Mouse (Mus musculus) G1E (cell line): ENCODE measurements around the gene Tex48. TPM values are rescaled to one million over a fixed set of nuclear protein-coding genes. Genes with fewer than 3 reads are reported as not detected.

Experiments used
- ATAC-seq: 2 replicates; pipeline ENCODE4 v1.8.0; 2016; ENCODE audit warnings: mild to moderate bottlenecking; ENCODE audit not compliant: insufficient number of reproducible peaks, poor library complexity, low FRiP score, severe bottlenecking; ENCODE audit errors: extremely low read depth
- DNase-seq: peaks from one replicate; pipeline ENCODE4 v3.0.0; 2012; ENCODE audit warnings: low spot score
- H3K27me3 ChIP-seq: 2 replicates; pipeline ENCODE4 v1.6.1; 2012; ENCODE audit warnings: mild to moderate bottlenecking, low read length, inconsistent platforms; ENCODE audit not compliant: insufficient read depth
- H3K36me3 ChIP-seq: replicated peaks from 2 replicates; pipeline ENCODE3; 2012; ENCODE audit warnings: mild to moderate bottlenecking, inconsistent platforms
- H3K4me1 ChIP-seq: 2 replicates; pipeline ENCODE4 v1.6.1; 2012; ENCODE audit warnings: low read depth, low read length, inconsistent platforms, mixed read lengths; ENCODE audit not compliant: insufficient read depth
- H3K4me3 ChIP-seq: 2 replicates; pipeline ENCODE4 v1.5.1; 2012; ENCODE audit warnings: low read depth, mild to moderate bottlenecking, inconsistent platforms, low read length, moderate library complexity, mixed read lengths
- H3K9me3 ChIP-seq: replicated peaks from 2 replicates; pipeline ENCODE4 v1.6.1; 2012; ENCODE audit warnings: inconsistent platforms
- CTCF ChIP-seq: IDR thresholded peaks from 2 replicates; pipeline ENCODE4 v1.5.1; 2012; ENCODE audit warnings: low read depth, low read length, inconsistent platforms, mixed read lengths
- GATA1 ChIP-seq: IDR thresholded peaks from 2 replicates; pipeline ENCODE4 v1.6.1; 2012; ENCODE audit warnings: borderline replicate concordance, low read length, inconsistent platforms, mixed read lengths
- GATA2 ChIP-seq: IDR thresholded peaks from 2 replicates; pipeline ENCODE4 v1.6.1; 2012; ENCODE audit warnings: low read depth, low read length, inconsistent platforms, borderline replicate concordance
- POLR2AphosphoS5 ChIP-seq: IDR thresholded peaks from 2 replicates; pipeline ENCODE4 v1.6.1; 2012; ENCODE audit warnings: low read depth, low read length, inconsistent platforms; ENCODE audit not compliant: insufficient replicate concordance
- TAL1 ChIP-seq: conservative IDR thresholded peaks from 2 replicates; pipeline ENCODE4 v1.6.1; 2012; ENCODE audit warnings: low read depth, low read length, inconsistent platforms, mixed read lengths
- polyA plus RNA-seq: library from polyadenylated mRNA; stranded (reverse); fragments of >175 nt; gene quantifications from 2 replicates; pipeline ENCODE4 v1.2.3, GENCODE M21; 2012
- total RNA-seq, 2 experiments: library from RNA; stranded (forward) in 1 of 2; stranded (reverse) in 1 of 2; fragments of 200-1000 nt in 1 of 2; fragments of >200 nt in 1 of 2; fragmentation: Nextera tagmentation in 1 of 2; gene quantifications; 2 replicates each; pipeline ENCODE4 v1.2.3; 2014 to 2017

The Tex48 gene
- total and polyA plus RNA-seq, 3 experiments = not detected

GRCm38 (mm10) chr4:63659086-63659485, 36.9 kb upstream of the Tex48 start:
- Histone ChIP-seq H3K36me3 (no peaks in the 10 kb centered on the region), H3K4me3 (no peak overlapping the region), H3K9me3 (peaks cover 21% of the 10 kb centered on the region), H3K27me3 (no peaks in the 10 kb centered on the region), H3K4me1 (no peaks in the 10 kb centered on the region)
- ATAC-seq = no peak
- TF ChIP-seq POLR2AphosphoS5 = no peak
- TF ChIP-seq TAL1 = no peak
- TF ChIP-seq CTCF = no peak
- no peak for DNase-seq

GRCm38 (mm10) chr4:63654381-63654780, 32.2 kb upstream of the Tex48 start:
- Histone ChIP-seq H3K36me3 (no peaks in the 10 kb centered on the region), H3K9me3 (peaks cover 18% of the 10 kb centered on the region), H3K4me3 (no peak overlapping the region), H3K4me1 (no peaks in the 10 kb centered on the region), H3K27me3 (no peaks in the 10 kb centered on the region)
- DNase-seq = no peak
- ATAC-seq = no peak
- no peak for TF ChIP-seq GATA2
- TF ChIP-seq POLR2AphosphoS5 = no peak
- TF ChIP-seq CTCF = no peak
- TF ChIP-seq TAL1 = no peak
- TF ChIP-seq GATA1 = no peak

GRCm38 (mm10) chr4:63643956-63644726, 21.9 kb upstream of the Tex48 start:
- H3K4me1 ChIP-seq = no peaks in the 10 kb centered on the region
- no peaks in the 10 kb centered on the region for H3K36me3 ChIP-seq
- no peaks in the 10 kb centered on the region for H3K27me3 ChIP-seq
- no peak for DNase-seq
- H3K4me3 ChIP-seq = no peak overlapping the region
- TF ChIP-seq POLR2AphosphoS5 = no peak
- TF ChIP-seq CTCF = no peak
- no peak for TF ChIP-seq TAL1
- TF ChIP-seq GATA2 = no peak
- no peak for TF ChIP-seq GATA1
- peaks cover 15% of the 10 kb centered on the region for H3K9me3 ChIP-seq
- ATAC-seq = no peak

- TF ChIP-seq GATA1 = no peak
- no peak for TF ChIP-seq GATA2
- no peak for TF ChIP-seq CTCF
- no peak for TF ChIP-seq POLR2AphosphoS5
- no peak for TF ChIP-seq TAL1
- Histone ChIP-seq H3K4me3 (no peak overlapping the region), H3K36me3 (no peaks in the 10 kb centered on the region), H3K27me3 (no peaks in the 10 kb centered on the region), H3K9me3 (peaks cover 17% of the 10 kb centered on the region), H3K4me1 (no peaks in the 10 kb centered on the region)
- DNase-seq (no peak), ATAC-seq (no peak)
Measured at GRCm38 (mm10) chr4:63639842-63640241, 17.6 kb upstream of the Tex48 start.

- no peak for TF ChIP-seq CTCF
- TF ChIP-seq GATA1 = no peak
- no peak for TF ChIP-seq TAL1
- no peak for TF ChIP-seq GATA2
- TF ChIP-seq POLR2AphosphoS5 = no peak
- no peaks in the 10 kb centered on the region for H3K36me3 ChIP-seq
- no peak for ATAC-seq
- H3K27me3 ChIP-seq = no peaks in the 10 kb centered on the region
- H3K4me3 ChIP-seq = no peak overlapping the region
- peaks cover 17% of the 10 kb centered on the region for H3K9me3 ChIP-seq
- DNase-seq = no peak
- H3K4me1 ChIP-seq = no peaks in the 10 kb centered on the region
Measured at GRCm38 (mm10) chr4:63638603-63639002, 16.4 kb upstream of the Tex48 start.

GRCm38 (mm10) chr4:63633181-63633580, 11.0 kb upstream of the Tex48 start:
- H3K4me3 ChIP-seq = no peak overlapping the region
- no peaks in the 10 kb centered on the region for H3K36me3 ChIP-seq
- H3K4me1 ChIP-seq = no peaks in the 10 kb centered on the region
- TF ChIP-seq POLR2AphosphoS5 = no peak
- TF ChIP-seq GATA2 = no peak
- TF ChIP-seq GATA1 = no peak
- TF ChIP-seq TAL1 = no peak
- no peak for TF ChIP-seq CTCF
- ATAC-seq (no peak), DNase-seq (no peak)
- H3K9me3 ChIP-seq = peaks cover 19% of the 10 kb centered on the region
- no peaks in the 10 kb centered on the region for H3K27me3 ChIP-seq
